Mouse (Mus musculus) gastrocnemius, postnatal 10 days (tissue): ENCODE data around the gene Macrod2. TPM values are rescaled to one million over a fixed set of nuclear protein-coding genes. Genes with fewer than 3 reads are reported as not detected.

Source experiments
- DNase-seq: peaks from one replicate; pipeline ENCODE4 v3.0.0; 2021; ENCODE audit warnings: mixed read lengths
- total RNA-seq, 2 experiments: library from RNA; stranded (reverse); gene quantifications; 2 replicates each; pipeline ENCODE4 v1.2.3; 2021

Gene Macrod2
- total RNA-seq, 2 experiments from 2014 or later = 16.6 to 17.4 TPM

DNA sequence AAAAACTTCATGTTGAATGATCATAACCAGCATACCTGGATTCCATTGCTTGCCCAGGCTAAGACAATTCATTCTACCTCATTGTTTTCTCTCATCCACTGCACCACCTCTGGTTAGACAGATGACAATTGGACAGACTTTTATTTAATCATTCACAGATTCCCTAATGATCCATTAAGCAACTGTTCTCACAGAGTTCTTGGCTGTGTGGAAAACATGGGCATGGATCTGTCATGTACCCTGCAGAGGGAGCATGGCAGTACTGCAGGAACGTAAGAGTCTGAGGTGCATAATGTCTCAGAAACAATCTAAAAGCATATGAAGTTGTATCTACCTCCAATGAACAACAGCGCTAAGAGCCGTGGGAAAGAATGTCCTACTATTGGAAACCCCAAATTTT is 1110.3 kb downstream of the Macrod2 start:
- no peak for DNase-seq

- DNase-seq = no peak
Observed at GRCm38 (mm10) chr2:141507929-141508897, 1113.1 kb downstream of the Macrod2 start.

DNA sequence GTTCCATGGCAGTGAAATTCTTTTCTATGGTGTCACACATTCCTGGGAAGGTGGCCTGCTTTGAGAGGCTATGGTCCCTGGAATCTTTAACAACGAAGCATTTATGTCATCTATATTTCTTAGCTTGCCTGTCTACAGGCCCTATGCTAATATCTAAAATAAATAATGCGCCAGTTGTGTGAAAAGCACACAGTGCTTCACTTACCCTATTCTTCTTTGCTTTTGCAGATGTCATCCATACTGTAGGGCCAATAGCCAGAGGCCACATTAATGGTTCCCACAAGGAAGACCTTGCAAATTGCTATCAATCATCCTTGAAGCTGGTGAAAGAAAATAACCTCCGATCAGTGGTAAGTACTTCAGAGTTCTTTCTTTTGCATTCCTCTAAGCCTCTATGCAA is 1119.9 kb downstream of the Macrod2 start:
- no peak for DNase-seq

DNA sequence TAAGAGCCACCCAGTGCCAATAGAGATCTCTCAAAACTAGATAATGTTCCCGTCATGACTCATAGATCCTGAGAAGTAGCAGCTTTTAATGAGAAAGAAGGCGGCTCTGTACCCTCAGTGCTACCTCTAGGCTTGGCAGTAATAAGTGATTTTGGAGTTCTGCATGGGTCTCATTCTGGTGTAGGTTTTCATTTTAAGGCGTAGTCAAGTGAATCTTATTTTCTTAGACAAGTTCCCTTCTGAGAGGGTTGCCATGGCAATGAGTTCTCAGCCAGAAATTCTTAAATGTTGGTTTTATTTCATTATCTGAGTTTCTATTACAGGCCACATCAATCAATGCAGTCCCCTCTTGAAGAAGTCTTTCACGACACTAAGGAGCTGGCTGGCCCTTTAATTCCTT is 1127.0 kb downstream of the Macrod2 start:
- no peak for DNase-seq

GRCm38 (mm10) chr2:141545877-141546276 is 1150.8 kb downstream of the Macrod2 start:
- no peak for DNase-seq

DNA sequence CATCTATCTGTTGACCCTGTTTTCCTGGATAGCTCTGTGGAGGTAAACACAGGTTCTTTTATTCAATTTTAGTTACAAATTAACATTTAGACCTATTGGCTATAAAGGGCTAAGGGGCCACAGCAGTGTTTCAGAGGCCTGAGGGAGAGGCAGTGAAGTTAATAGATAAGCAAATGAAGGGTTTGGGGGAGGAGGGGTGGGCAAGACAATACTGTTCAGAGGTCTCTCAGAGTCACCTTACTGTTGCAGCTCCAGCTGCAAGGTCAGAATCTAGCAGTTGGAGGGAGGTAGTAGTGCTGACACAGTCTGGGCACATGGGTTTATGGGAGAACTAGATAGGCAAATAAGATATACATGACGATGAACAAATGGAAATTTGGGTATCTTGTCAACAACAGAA is 1156.6 kb downstream of the Macrod2 start:
- no peak for DNase-seq

GRCm38 (mm10) chr2:141556747-141557146 is 1161.6 kb downstream of the Macrod2 start:
- DNase-seq = no peak

DNA sequence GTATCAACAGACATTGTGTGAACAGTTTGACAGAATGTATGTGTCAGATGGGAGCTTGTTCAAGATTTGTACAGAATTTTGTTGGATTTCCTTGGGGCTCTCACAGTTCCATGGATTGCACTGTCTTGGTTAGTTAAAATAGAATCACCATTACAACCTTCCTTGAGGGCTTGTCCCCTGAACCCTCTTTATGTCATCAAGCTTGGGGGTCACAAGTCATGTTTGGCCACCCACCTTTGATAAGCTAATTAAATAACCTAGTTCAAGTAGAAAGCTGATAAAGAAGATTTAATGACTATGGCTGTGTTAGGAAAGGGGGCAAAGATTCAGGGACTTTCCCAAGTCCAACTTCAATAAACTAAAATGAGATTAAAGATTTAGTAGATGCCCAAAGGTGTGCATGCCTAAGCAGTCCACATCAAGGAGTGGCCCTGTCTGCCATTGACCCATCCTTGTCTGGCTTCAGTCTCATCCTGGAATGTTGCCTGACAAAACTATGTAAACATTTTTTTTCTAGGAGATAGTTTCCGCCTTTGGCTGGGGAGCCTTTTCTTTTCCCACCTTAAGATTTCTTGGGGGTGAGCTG is 1163.2 kb downstream of the Macrod2 start:
- DNase-seq = no peak

DNA sequence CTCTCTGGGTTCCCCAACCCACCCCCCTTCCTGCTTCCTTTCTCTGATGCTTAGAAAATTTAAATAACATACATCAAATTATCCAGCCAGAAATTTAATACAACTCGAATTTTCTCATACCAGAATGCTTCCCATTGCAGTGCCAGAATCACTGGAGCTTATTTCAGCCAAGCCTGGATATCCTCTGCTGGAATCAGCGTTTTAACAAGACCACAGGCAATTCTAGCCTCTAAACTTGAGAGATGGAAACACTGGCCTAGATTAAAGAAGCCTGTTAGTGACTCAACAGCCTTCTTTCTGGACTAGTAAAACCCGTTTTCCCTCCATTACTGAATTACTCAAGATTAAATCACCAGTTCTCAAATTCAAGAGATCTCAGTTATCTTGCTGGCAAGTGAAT is 1170.9 kb downstream of the Macrod2 start:
- DNase-seq = no peak

GRCm38 (mm10) chr2:141571360-141571759 is 1176.3 kb downstream of the Macrod2 start:
- DNase-seq = no peak

DNA sequence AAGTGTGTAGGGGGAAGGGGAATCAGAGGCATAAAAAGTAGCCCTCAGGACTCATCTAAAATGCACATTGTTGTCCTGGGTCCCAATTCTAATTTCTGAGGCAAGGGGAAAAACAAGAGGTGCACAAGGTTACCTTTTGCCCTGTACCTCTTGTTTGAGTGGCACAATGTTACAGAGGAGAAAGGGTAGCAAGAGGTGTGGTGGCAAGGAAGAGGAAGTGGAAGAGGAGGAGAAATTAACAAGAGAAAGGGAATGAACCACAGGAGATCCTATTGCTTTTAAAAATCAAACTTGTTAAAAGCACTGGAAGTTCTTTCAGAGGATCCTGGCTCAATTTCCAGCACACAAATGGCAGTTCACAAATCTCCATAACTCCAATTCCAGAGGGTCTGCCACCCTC is 1183.1 kb downstream of the Macrod2 start:
- no peak for DNase-seq

- no peak for DNase-seq
Observed at GRCm38 (mm10) chr2:141582431-141582830, 1187.3 kb downstream of the Macrod2 start.

GRCm38 (mm10) chr2:141582933-141583332 is 1187.8 kb downstream of the Macrod2 start:
- no peak for DNase-seq

DNA sequence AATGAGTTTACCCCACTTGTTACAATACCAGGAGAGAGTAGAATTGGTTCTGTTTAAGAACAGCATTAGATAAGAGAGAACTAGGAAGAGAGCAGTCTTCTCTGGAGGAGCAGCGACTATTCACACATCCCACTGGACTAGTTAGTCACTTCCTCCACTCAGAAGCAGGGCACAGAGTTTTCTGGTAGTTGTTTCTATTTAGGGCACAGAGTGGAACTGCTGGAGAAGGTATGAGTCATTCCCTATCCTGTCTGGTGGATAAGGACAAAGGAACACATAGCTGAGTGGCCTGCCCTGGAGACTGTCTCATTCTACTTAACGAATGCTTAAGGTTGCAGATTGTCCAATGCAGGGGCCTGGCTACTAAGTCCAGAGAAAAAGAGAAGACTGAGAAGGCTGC is 1192.2 kb downstream of the Macrod2 start:
- no peak for DNase-seq

DNA sequence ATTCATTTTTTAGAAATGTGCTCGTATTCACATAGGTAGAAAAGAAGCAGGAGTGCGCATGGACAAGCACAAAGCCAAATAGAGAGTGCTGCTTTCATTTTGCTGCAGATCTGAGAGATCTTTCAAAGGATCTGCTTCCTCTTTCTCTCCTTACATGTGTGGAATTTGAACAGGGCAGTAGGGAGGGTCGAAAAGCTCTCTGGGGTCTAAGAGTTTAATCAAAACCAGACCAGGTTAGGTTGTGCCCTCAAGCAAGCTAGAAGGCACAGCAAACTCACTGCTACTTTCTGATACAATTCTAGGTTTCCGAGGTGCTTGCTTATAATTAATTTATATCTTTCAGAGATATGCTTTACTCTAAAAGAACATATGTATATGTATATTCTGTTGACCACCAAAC is 1196.2 kb downstream of the Macrod2 start:
- no peak for DNase-seq

- DNase-seq = no peak
Observed at GRCm38 (mm10) chr2:141594811-141595210, 1199.7 kb downstream of the Macrod2 start.

DNA sequence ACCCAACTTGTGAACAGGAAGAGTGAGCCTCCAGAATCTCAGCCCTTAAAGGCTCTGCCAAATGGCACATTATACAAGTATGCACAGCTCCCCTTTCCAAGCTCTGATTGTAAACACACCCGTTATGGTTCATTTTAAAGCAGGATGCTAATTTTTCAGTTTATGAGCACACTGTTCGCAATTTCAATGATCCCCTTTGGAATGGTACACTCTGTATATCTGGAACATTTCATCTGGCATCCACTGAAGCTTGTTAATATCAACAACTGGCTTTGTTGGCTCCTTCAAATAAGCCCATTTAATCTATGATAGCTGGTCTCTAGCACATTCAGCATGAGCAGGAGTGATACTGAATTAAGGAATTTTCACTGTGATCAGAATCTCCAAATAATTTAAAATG is 1222.6 kb downstream of the Macrod2 start:
- DNase-seq = no peak

DNA sequence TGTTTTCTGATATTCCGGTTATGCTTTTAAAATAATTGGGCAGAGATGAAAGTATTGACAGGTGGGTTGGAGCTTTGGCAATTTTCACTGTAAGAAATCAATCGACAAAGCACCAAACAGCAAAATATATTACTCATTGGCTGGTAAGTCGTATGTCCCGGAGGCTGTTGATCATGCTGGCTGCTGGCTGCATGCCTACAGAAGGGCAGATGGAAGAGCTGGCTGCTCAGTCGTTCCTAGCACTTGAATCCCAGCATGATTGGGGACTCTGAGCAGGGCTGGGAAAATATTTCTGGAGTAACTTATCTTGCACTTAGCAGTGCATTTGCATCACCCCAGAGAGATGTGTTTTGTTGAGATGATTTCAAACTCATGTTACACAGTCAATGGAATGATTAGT is 1223.1 kb downstream of the Macrod2 start:
- no peak for DNase-seq

- no peak for DNase-seq
Observed at GRCm38 (mm10) chr2:141664051-141664450, 1268.9 kb downstream of the Macrod2 start.

- no peak for DNase-seq
Observed at GRCm38 (mm10) chr2:141672814-141673213, 1277.7 kb downstream of the Macrod2 start.

DNA sequence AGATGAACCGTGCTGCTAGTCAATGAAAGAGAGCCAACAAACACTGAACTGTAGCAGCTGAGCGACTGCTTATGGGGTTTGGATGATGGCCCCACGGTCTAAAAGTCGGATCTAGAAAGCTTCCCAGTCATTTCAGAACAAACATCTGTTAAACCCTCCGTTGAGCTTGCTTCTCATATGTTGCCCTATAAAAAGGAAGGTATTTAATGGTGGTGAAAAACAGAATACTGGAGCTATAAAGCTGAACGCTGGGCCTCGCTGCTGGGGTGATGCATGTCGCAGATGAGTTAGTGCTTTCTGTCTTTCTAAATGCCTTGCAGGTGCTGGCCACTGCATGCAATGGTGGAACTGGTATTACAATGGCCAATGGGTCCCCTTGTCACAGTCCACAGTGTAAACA is 1278.3 kb downstream of the Macrod2 start:
- DNase-seq = no peak

GRCm38 (mm10) chr2:141697541-141697940 is 1302.4 kb downstream of the Macrod2 start:
- no peak for DNase-seq

DNA sequence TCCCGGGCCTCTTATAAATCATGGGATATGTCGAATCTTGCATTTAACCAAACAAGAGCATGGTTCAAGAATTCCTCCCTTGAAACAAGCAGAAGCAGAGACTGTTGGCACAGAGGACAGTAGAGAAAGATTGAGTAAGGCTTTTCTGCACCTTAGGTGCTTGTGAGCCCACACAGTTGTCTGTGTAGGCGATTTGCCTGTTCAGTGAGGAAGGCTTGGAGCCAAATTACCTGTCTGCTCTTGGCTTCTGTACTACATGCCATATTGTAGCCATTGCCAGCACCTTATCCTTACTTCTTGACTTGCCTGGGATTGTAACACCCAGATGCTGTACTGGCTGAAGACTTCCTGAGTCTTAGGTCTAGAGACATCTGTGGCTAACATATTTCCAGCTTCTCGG is 1303.2 kb downstream of the Macrod2 start:
- DNase-seq = no peak
